Mouse (Mus musculus) embryonic stem cell, embryonic (primary cell): Measurements from ENCODE around the gene Otud4.
"Not testable (repeated sequence)": the region's sequence is repeated elsewhere in the genome, so short reads cannot be mapped to it uniquely, and the experiment has no call there.

Experiments
- CTCF ChIA-PET, 4 experiments: fragments of 300-600 bp in 2 of 4; fragments of 350-600 bp in 2 of 4; sonication (Branson Sonifier 250); formaldehyde crosslinking; loops; one replicate each; lab custom pipeline; 2022; ENCODE audit warnings: inconsistent platforms in 2 of 4; lab: Charles Lee
- POLR2A ChIA-PET, 4 experiments: fragments of 300-600 bp in 2 of 4; fragments of 350-600 bp in 2 of 4; sonication (Branson Sonifier 250); formaldehyde crosslinking; loops; one replicate each; lab custom pipeline; 2022; ENCODE audit warnings: antibody characterized with exemption in 4 of 4, inconsistent platforms in 1 of 4; lab: Charles Lee

Gene Otud4

GRCm38 (mm10) chr8:79624416-79624815, 15.0 kb upstream of the Otud4 start:
- ChIA-PET CTCF (interaction anchor here in 1 of 4 experiments (0.6 kb wide), 1 partner anchor 20 kb away, joined by 20 read pairs; no protein-coding TSS in a partner anchor), POLR2A (interaction anchor here in 1 of 4 experiments (1.0 to 2.9 kb wide), 3 partner anchors 8 to 86 kb away, joined by 4 to 8 read pairs (median 4); no protein-coding TSS in a partner anchor)

GRCm38 (mm10) chr8:79626213-79626612, 13.2 kb upstream of the Otud4 start:
- ChIA-PET CTCF (no interaction called here), POLR2A (interaction anchor here in 2 of 4 experiments (0.6 to 2.9 kb wide), 4 partner anchors 9 to 30 kb away, joined by 3 to 8 read pairs (median 6); no protein-coding TSS in a partner anchor)

GRCm38 (mm10) chr8:79635491-79635890, 3.9 kb upstream of the Otud4 start:
- CTCF ChIA-PET, result interaction anchor here in 1 of 4 experiments (1.0 to 1.3 kb wide), 2 partner anchors 15 to 48 kb away, joined by 4 to 5 read pairs; no protein-coding TSS in a partner anchor
- POLR2A ChIA-PET, result interaction anchor here in 3 of 4 experiments (0.6 to 1.8 kb wide), 17 partner anchors 9 to 605 kb away, joined by 3 to 9 read pairs (median 4); partner anchors contain the start of gene Mmaa (in 1 of the 3)

GRCm38 (mm10) chr8:79636151-79636550, 3.3 kb upstream of the Otud4 start:
- ChIA-PET POLR2A (interaction anchor here in 3 of 4 experiments (0.6 to 1.8 kb wide), 15 partner anchors 9 to 606 kb away, joined by 3 to 9 read pairs (median 4); partner anchors contain the start of gene Mmaa (in 1 of the 3)), CTCF (interaction anchor here in 1 of 4 experiments (1.0 to 1.3 kb wide), 2 partner anchors 15 to 49 kb away, joined by 4 to 5 read pairs; no protein-coding TSS in a partner anchor)

GRCm38 (mm10) chr8:79637237-79637636, 2.2 kb upstream of the Otud4 start:
- POLR2A ChIA-PET, result interaction anchor here in 1 of 4 experiments (0.6 to 2.0 kb wide), 2 partner anchors 13 to 14 kb away, joined by 7 to 8 read pairs; no protein-coding TSS in a partner anchor
- CTCF ChIA-PET, result no interaction called here

- ChIA-PET POLR2A (interaction anchor here (0.6 to 2.0 kb wide), 28 partner anchors 9 to 1344 kb away, joined by 3 to 10 read pairs (median 4); partner anchors contain the start of genes Abce1 (in 1 of the 4) and Anapc10 (in 1 of the 4)), CTCF (interaction anchor here in 2 of 4 experiments (0.6 to 0.7 kb wide), 3 partner anchors 32 to 344 kb away, joined by 7 to 16 read pairs (median 7); no protein-coding TSS in a partner anchor)
These were observed 1.3 kb upstream of the Otud4 start for GRCm38 (mm10) chr8:79638001-79638706.

- ChIA-PET CTCF (interaction anchor here in 3 of 4 experiments (0.6 to 0.8 kb wide), 5 partner anchors 12 to 345 kb away, joined by 3 to 16 read pairs (median 7); no protein-coding TSS in a partner anchor), POLR2A (interaction anchor here (0.6 to 2.0 kb wide), 27 partner anchors 8 to 1344 kb away, joined by 3 to 10 read pairs (median 4); partner anchors contain the start of genes Abce1 (in 2 of the 4) and Anapc10 (in 2 of the 4))
These were observed 490 bp upstream of the Otud4 start for GRCm38 (mm10) chr8:79638707-79639549.

GRCm38 (mm10) chr8:79641119-79641518, 1.7 kb downstream of the Otud4 start:
- ChIA-PET CTCF (interaction anchor here in 2 of 4 experiments (1.2 to 2.7 kb wide), 2 partner anchors 10 kb away, joined by 4 to 9 read pairs; no protein-coding TSS in a partner anchor), POLR2A (interaction anchor here (0.7 to 4.7 kb wide), 19 partner anchors 9 to 84 kb away, joined by 3 to 20 read pairs (median 5); partner anchors contain the start of genes Abce1 (in 1 of the 4) and Anapc10 (in 1 of the 4))

- ChIA-PET POLR2A (interaction anchor here in 2 of 4 experiments (1.0 to 1.5 kb wide), 6 partner anchors 8 to 31 kb away, joined by 3 to 7 read pairs (median 4); no protein-coding TSS in a partner anchor), CTCF (interaction anchor here in 1 of 4 experiments (1.3 to 2.8 kb wide), 2 partner anchors 15 to 20 kb away, joined by 4 to 11 read pairs; no protein-coding TSS in a partner anchor)
These were observed 10.2 kb downstream of the Otud4 start for GRCm38 (mm10) chr8:79649569-79649968.

- ChIA-PET CTCF (interaction anchor here in 3 of 4 experiments (0.6 to 2.8 kb wide), 15 partner anchors 9 to 1093 kb away, joined by 3 to 11 read pairs (median 4); no protein-coding TSS in a partner anchor), POLR2A (interaction anchor here in 3 of 4 experiments (0.6 to 2.5 kb wide), 14 partner anchors 8 to 61 kb away, joined by 3 to 20 read pairs (median 5); partner anchors contain the start of genes Abce1 (in 2 of the 3) and Anapc10 (in 2 of the 3))
These were observed 10.9 kb downstream of the Otud4 start for GRCm38 (mm10) chr8:79650158-79650814.

GRCm38 (mm10) chr8:79653736-79654135, 14.3 kb downstream of the Otud4 start:
- POLR2A ChIA-PET, result interaction anchor here in 2 of 4 experiments (0.7 to 2.8 kb wide), 12 partner anchors 8 to 57 kb away, joined by 3 to 14 read pairs (median 7); no protein-coding TSS in a partner anchor
- CTCF ChIA-PET, result no interaction called here

GRCm38 (mm10) chr8:79658715-79659114, 19.3 kb downstream of the Otud4 start:
- CTCF ChIA-PET, result not testable (repeated sequence)
- POLR2A ChIA-PET, result interaction anchor here in 1 of 4 experiments (1.0 to 1.6 kb wide), 5 partner anchors 11 to 32 kb away, joined by 3 to 5 read pairs (median 4); no protein-coding TSS in a partner anchor

GRCm38 (mm10) chr8:79676461-79676860, 37.0 kb downstream of the Otud4 start:
- POLR2A ChIA-PET, result interaction anchor here in 2 of 4 experiments (0.5 to 2.4 kb wide), 9 partner anchors 10 to 1338 kb away, joined by 3 to 7 read pairs (median 4); partner anchors contain the start of genes Abce1 (in 1 of the 2), Anapc10 (in 1 of the 2) and Usp38 (in 1 of the 2)
- CTCF ChIA-PET, result no interaction called here

- ChIA-PET CTCF (no interaction called here), POLR2A (interaction anchor here in 2 of 4 experiments (0.7 to 1.9 kb wide), 2 partner anchors 14 to 201 kb away, joined by 4 to 9 read pairs; no protein-coding TSS in a partner anchor)
These were observed 39.6 kb downstream of the Otud4 start for GRCm38 (mm10) chr8:79679005-79679404.

- POLR2A ChIA-PET, result interaction anchor here in 3 of 4 experiments (0.7 to 1.9 kb wide), 11 partner anchors 8 to 31 kb away, joined by 3 to 9 read pairs (median 3); partner anchors contain the start of genes Abce1 (in 1 of the 3) and Anapc10 (in 1 of the 3)
- CTCF ChIA-PET, result not testable (repeated sequence)
These were observed 40.7 kb downstream of the Otud4 start for GRCm38 (mm10) chr8:79680083-79680482.

- ChIA-PET CTCF (no interaction called here), POLR2A (interaction anchor here in 3 of 4 experiments (0.6 to 2.2 kb wide), 14 partner anchors 9 to 31 kb away, joined by 3 to 10 read pairs (median 4); partner anchors contain the start of genes Abce1 (in 1 of the 3) and Anapc10 (in 1 of the 3))
These were observed 41.1 kb downstream of the Otud4 start for GRCm38 (mm10) chr8:79680555-79680954.
